Mouse (Mus musculus) heart, postnatal 0 days (tissue): ENCODE results near the gene Ino80b.

ENCODE experiments used
- CTCF ChIP-seq: IDR thresholded peaks from 2 replicates; pipeline ENCODE4 v1.5.1; 2016; ENCODE audit warnings: antibody characterized with exemption, control low read depth, low read depth
- EP300 ChIP-seq: IDR thresholded peaks from 2 replicates; pipeline ENCODE4 v1.6.1; 2016; ENCODE audit warnings: antibody characterized with exemption, low read depth

DNA sequence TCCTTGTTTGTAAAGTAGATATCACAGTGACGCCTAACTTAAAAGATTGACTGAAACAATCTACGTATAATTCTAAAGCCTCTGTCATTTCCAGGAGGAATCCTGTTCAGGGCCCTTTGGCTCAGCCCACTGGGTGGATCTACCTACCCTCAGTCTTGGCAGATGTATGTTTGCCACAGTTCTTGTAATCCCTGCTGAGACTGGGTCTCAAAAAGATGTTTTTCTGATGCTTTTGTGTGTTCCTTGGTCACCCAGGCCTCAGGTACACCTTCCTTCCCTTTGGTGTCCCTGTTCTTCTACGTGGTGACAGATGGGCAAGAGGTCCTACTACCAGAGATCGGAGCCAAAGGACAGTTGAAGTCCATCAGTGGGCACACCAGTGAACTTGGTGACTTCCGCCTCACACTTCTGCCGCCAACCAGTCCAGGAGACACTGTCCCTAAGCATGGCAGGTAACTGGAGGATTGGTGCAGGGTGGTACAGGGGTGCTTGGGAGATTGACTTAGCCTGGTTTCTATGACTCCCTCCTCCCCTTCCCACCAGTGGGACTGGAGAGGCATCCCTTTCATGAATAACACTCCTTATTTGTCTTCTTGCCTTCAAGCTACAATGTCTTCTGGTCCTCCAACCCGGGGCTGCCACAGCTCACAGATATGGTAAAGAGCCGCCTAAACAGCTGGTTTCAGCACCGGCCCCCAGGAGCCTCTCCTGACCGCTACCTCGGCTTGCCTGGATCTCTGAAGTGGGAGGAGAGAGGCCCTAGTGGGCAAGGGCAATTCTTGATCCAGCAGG, 8.7 kb downstream of the Ino80b start:
- TF ChIP-seq EP300, result no peak
- no peak for TF ChIP-seq CTCF
